Mouse (Mus musculus) ES-Bruce4 (cell line): Measurements from ENCODE around the gene Doxl2.

Experiments
- CTCF ChIP-seq: IDR thresholded peaks from one replicate; pipeline ENCODE4 v1.8.1; 2011; ENCODE audit warnings: low read depth, low read length
- POLR2A ChIP-seq: IDR thresholded peaks from one replicate; pipeline ENCODE4 v1.8.1; 2011; ENCODE audit warnings: low read length; ENCODE audit not compliant: insufficient read depth

- no peak for TF ChIP-seq CTCF
- TF ChIP-seq POLR2A, result no peak
These were observed 23.4 kb downstream of the Doxl2 start for GRCm38 (mm10) chr6:48998186-48998585.
